Mouse (Mus musculus): ENCODE measurements around the gene Nxt1.

Gene Nxt1

DNA sequence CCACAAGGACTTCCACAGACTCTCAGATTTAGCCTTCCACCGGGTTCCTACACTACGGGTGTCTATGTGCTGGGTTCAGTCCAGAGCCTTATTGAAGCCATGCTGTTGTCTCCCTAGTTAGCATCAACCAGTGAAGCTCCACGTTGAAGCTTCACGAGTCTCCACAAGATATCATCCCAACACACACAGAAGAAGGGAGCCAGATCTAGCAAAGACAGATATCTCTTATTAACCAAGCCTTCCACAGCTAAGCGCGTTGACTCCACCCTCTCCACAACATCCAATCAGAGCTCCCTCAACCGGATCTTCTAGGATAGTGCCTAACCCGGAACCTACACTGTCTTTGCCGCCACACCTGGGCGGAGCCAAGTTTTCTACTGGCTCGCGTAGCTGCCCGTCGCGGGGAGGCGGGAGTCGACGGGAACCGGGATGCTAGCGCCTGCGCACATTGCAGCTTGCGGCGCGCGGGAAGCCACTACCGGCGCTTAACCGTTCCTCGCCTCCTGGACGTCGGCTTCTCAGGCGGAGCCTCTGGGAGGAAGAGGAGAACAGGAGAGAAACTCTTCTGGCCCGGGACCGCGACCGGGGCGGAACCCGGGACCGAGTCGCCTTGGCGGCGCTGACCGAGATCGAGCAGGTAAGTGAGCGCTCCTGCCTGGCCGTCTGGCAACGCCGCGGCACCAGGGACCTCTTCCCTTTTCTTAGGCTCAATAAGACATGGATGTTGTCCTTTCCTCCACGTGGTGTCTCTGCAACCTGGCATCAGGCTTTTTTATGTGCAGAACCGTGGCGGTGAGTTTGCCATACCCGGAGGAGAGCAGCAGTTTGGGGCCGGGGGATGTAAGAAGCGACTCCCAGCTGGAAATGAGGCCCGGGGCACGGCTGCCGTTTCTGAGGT, at the start of gene Nxt1:
Nxt1 (plus strand) TSS at position 403 of the 898 bp plus-strand sequence.
- DNase-seq (ENCODE audit: low read depth, low spot score), result peak; percentile 98

DNA sequence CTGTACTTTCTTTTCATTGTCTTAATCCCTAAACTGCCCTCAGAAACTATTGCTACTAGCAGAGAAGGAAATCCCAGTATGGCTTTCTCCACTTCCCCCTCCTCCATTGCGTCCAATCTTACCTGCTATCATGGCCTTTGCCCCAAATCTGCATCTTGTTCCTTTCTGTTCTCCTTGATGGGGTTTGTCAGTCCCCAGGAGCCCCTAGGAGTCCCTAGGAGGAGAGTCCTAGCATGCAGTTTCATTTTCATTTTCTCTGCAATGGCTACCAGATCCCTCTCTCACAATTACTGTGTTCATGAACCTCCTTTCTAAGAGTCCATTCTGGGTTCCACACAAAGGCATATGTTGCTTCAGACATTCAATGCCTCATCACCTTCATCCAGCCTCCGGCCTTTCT, 49.3 kb upstream of the Nxt1 start:
- no peak for DNase-seq (ENCODE audit: low read depth, low spot score)

DNA sequence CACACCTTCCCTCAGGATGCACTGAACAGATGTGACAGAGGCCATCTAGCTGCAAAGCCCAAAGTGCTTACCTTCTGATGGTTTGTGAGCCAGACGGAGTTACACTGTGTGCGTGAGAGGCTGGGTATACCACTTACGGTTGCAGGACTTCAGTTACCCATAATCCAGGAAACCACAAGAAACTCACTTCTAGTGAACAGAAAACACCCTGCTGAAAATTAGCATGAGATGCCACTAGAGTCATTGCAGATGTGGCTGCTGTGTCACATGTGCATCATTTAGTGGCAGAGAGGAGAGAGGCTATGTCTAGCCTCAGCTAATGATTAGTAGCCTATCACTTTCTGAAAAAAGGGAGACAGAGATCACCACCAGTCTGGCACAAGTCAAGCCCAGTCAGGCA, 47.9 kb upstream of the Nxt1 start:
- no peak for DNase-seq (ENCODE audit: low read depth, low spot score)

DNA sequence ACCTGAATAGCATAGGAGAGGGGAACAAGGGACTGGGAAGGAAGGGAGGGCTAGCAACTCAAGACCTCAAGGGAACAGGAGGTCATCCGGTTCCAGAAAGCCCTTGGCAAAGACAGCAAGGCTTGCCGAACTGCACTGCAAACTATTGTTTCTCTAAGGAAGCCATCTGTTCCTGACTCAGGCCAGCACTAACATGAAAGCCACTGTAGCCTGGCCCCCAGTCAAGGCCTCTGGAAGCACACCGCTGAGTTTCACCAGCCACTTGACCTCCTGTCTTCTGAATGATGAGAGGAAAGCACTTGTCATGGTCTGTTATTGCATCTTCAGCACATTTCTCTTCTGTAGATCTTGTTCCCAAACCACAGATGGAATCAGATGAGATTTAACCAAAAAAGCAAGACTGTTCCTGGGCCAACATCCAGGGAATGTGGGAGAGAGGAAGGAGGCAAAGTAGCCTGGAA, 45.4 kb upstream of the Nxt1 start:
- DNase-seq (ENCODE audit: low read depth, low spot score), result no peak

DNA sequence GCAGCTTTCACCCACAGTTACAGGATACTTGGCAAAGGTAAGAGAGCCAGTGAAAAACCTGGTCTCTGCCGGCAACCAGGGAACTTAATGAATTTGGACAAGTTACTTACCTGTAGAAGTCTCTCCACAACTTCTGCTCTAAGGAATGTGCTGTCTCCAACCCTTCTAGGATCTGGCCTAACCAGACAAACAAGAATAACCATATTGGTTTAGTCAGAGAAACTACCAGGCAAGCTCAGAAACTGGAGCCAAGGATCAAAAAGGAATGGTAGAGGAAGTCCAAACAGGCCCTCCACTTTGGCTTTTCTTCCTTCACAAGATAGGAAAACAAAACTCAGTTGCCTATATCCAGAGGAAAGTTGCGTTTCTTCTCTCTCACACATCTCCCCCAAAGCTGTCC, 41.4 kb upstream of the Nxt1 start:
- DNase-seq (ENCODE audit: low read depth, low spot score), result no peak

DNA sequence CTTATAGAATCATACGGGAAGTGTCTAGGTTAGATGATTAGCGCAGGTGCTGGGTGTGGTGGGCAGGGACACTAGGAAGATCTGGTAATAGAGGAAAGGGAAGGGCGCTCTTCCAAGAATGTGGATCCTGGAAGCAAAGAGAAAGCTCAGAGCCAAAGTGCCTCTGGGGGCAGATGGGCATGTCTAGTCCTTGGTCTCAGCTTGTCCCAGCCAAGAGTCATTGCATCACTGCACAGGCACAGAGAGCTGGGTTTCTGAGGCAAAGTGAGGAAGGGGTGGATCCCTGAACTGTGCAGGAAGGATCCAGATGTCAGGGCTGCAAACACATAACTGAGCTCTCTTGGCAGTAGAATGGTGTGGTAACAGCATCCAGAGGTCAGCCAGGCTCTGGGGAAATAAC, 40.8 kb upstream of the Nxt1 start:
- no peak for DNase-seq (ENCODE audit: low read depth, low spot score)

DNA sequence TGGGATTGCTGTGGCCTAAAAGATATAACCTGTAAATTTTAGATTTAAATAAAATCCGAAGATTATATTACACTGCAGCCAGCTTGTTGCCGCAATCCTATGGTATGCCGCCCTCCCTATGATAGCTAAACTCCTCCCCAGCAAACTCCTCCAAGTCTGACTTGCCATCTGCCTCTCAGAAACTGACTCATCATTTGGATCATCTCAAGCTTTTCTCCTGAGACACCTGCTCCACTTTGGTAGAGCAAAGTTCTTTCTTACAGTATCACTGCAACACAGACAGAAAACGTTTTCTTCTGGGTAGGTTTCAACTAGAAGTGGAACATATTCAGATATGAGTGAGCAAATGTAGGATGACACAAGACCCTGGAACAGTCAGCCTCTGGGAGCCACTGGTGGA, 37.9 kb upstream of the Nxt1 start:
- no peak for DNase-seq (ENCODE audit: low read depth, low spot score)

DNA sequence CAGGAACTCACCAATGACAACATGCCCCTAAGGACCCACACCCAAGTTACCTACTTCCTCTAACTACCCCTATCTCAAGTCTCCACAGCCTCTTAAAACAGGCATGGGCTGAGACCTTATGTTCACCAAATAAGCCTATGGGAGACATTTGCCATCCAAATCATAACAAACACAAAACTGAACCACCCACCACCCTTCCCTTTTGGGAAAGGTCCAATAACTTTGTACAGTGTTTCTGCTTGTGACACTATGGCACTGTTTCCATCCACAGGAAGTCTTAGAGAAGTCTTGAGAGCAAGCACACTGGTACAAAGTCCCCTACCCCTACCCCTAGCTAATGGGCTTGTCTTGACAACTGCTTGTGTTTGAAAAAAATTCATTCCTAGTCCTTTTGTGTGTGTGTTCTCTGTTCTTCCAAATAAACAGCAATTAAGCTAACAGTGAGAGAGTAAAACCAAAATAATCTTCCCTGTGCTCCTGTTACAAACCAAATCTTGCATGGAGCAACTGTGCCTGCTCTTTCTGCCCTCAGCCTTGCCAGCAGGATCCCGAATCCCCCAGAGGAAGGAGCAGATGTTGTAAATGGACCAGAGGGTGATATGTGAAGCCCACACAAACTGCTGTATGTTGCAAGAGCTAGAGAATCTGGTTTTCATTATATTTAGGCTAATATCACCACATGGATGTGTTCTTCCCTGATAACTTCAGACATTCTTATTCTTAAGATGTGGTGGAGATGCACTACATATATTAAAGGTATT, 29.6 kb upstream of the Nxt1 start:
- DNase-seq (ENCODE audit: low read depth, low spot score), result no peak

DNA sequence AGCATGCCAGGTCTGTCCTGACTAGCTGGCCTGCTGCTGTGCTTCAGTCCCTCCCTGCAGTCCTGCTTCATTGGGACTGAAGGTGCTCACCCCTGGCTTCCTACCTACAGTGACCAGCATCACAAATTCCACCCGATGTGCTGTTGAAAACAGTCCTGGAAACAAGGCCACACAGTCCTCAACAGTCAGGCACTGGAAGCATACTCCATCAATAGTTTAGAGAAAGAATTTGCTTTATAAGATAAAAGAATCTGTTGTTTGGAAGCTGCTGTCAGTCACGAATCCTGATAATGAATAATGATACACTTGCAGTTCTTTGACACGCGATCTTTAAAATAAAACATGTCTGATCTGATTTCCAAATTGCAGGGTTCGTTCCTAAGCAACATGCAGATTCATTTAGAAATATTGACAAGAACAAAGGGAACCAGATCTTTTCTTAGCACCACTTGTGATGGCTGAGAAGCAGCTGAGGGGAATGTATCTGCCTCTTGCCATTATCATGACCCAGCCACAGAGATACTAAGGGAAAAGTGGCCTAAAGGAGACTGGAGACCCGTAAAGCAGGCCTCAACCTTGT, 27.9 kb upstream of the Nxt1 start:
- DNase-seq (ENCODE audit: low read depth, low spot score), result no peak

DNA sequence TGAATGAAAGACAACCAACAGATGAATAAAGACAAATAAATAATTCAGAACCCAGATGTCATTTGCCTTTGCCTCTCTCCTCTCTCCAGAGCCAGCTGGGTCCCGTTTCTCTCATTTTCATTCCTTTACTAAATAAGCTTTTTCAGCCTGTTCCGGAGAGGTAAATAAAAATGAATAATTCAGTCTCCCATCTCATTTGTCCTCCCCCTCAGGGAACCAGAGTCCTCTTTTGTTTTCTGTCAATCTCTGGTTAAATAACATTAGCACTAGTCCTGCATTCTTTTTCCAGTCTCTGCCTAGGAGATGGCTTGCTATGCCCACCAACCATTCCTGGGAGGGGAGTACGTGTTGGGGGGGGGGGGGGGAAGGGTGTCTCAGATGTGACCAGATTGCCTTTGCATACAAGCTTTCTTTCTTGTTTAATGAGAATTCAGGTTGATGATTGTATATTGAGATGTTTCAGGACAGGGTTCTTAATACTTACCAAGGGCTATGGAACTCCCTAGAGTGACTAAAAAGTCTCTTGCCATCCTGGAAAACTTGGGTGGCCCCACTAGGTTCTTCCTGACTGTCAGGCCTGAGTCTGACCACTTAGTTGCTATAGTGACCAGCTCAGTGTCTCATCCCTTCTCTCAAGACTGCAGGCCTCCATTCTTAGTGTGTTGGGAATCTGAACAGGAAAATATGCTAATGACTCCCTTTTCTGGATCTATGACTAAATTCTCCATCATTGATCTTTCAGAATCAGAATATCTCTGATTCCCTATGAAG, 21.6 kb upstream of the Nxt1 start:
- no peak for DNase-seq (ENCODE audit: low read depth, low spot score)

DNA sequence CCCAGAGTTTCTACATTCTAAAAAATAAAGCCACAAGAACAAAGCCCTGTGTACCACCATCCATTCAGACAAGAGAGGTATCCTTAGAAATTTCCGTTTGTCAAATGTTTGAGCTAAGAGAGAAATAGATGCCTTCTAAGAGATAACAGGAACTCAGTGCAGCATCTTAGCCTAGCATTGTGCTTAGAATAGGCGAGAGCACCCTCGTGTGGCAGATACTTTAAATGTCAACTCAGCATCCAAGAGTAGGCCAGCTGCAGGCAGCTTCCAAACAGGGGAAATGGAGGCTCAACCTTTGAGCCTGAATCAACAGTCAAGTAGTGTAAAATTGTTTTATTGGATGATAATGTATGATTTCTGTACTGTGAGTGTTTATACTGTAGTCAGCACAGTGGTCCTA, 17.4 kb upstream of the Nxt1 start:
- no peak for DNase-seq (ENCODE audit: low read depth, low spot score)

DNA sequence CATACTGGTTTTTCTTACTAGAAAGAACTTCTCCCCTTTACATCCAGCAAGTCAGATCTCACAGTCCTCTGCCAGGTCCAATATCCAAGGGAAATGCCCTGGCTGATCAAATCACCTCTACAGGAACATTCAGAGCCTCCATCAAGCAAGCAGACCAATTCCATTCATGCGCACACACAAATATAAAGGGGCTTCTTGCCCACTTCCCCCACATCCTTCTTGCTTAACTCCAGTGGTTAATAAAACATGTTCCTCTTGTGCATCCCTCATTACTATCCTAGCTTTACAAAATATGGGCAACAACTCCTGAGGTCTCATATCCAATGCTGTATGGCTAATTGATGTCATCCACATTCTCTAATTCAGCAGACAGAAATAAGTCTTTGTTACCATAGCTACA, 8.9 kb upstream of the Nxt1 start:
- DNase-seq (ENCODE audit: low read depth, low spot score), result no peak

DNA sequence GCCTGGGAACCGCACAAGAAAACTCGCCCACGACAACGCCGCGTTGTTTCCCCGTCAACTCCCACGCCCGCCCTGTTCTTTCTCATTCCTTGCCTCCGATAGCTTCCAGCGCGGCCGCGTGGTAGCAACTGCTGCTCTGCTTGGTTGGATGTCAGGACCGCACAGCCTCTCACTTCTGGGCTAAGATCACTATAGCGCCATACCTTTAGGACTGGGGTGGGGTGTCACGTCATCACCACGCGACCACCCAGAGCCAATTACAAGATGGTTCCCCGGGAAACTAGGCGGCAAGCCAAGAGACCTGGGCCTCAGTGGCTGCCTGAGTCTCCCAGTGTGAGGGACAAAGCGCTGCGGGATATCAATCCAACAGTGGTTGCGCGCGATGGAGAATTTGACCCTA, 5.4 kb downstream of the Nxt1 start:
- DNase-seq (ENCODE audit: low read depth, low spot score), result no peak

DNA sequence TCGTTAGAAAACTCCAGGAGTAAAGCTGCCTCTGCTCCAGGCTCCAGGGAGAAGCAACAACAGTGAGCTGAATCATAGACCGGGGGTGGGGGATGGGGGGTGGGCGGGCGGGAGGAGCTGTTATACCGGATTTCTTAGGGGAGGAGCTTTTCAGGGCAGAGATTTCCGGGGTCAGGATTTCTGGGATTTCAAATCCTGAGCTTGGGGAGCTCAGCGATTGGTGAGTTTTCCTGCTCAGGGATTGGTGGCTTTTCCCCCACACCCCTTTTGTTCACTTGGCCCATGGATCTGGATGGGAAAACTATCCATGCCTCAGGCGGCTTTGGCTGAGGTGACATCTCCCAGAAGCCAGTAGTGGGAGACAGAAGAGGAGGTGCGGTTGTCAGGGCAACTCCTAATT, 6.9 kb downstream of the Nxt1 start:
- peak; percentile 49 for DNase-seq (ENCODE audit: low read depth, low spot score)

DNA sequence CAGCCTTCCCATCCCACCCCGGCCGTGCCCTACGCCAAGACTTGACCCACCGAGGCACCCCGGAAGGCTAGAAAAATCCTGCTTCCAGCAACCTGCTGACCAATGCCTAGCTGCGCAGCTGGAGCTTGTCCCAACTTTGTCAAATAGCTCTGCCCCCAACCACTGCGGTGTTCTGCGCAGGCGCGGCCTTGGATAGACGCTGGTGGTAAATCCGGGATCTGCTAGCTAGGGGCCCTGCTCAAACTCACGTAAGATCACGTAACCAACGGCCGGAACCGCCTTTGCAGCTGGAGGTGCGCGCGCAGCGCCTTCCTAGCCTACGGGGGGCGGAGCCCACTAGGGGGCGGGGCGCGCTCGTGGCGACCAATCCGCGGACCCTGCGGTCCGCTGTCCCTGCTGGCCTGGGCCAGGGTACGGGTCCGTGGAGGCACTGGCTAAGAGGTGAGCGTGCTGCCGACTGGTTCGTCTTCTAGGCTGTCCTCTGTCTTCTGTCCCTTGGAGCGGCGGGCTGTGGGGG, 8.4 kb downstream of the Nxt1 start, which contains the start of gene Gzf1:
Gzf1 (plus strand) TSS at position 249 of the 517 bp plus-strand sequence.
- DNase-seq (ENCODE audit: low read depth, low spot score), result peak; percentile 97

DNA sequence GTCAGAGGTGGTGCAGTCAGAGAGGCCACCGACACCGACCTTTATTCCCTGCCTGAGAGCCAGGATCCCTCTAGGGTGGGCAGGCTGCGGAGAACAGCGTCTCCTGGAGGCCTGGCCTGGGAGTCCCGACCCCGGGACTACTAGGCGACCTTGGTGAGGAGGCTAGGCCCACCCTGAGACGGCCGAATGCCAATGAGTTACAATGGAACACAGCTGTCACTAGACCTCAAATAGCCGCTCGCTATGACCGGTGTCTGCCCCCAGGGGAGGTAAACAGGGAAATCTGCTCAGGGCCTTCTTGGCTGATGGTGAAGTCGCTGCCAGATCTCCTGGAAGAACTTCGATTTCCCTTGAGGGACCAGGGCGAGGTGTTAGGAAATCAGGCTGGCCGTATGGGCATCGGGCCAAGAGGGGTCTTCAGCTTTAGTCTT, 9.1 kb downstream of the Nxt1 start:
- DNase-seq (ENCODE audit: low read depth, low spot score), result no peak

DNA sequence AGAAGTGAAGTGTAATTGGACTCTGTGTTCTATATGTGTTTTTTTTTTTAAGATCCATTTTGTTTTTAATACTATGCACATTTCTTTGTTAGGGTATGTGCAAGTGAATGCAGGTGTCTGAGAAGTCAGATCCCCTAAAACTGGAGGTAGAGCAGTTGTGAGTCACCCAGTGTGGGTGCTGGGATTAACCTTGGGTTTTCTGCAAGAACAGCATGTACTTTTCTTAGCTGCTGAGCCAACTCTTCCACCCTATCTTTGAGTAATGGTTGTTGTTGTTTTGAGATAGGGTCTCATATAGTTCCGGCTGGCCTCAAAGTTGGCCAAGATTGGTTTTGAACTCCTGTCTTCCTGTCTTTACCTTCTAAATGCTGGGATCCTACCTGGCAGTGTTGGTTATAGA, 10.6 kb downstream of the Nxt1 start:
- DNase-seq (ENCODE audit: low read depth, low spot score), result no peak

DNA sequence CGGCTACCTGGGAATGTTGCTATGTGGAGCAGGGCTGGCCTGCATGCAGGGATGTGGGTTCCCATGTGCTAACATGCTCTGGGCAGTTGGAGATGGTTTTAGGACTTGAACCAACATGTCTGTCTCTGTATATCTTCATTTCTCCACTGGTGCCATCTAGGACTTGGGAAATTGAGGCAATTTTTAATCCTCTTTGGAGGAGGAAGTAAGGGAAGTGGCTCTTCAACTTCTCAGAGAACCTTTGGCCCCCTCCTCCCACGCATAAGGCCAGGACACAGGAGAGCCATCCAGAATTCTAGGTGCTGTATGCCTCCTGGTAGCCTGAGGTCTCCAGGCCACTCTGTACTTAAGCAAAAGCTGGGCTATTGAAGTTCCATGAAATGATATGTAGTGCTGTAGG, 12.6 kb downstream of the Nxt1 start:
- no peak for DNase-seq (ENCODE audit: low read depth, low spot score)

DNA sequence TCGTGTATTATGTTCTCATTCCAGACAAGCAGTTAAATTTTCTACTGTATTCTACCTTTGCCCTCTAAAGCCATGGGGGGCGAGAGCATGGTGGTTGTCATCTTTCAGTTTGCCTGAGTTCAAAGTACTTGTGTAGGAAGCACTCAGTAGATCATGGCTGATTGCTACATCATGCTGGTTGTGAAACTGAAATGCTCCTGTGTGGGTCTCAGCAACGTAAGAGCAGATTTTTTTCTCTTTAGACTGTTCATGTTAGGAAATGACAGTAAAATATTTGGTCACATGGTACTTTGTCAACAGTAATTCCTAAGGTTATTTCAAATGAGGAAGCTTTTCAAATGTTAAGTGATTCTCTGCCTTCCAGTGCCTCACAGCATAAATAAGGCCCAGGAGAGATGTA, 13.3 kb downstream of the Nxt1 start:
- DNase-seq (ENCODE audit: low read depth, low spot score), result no peak

DNA sequence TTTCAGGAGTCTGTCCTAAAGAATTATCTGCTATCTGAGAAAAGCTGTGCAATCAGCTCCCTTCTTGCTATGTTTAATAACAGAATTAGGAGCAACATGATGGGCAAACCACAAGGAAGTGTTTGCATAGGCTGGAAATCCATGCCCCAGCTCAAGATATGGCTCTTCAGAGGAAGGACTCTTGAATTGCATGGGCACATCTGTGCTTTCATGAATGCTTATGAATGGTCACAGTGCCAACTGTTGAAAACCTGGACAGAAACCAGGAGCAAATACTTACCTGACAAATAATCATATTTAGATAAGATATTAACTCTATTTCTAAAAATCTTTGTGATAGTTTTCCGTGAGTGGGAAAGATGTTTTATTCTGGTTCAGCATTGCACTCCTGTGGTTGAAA, 14.5 kb downstream of the Nxt1 start:
- DNase-seq (ENCODE audit: low read depth, low spot score), result no peak

DNA sequence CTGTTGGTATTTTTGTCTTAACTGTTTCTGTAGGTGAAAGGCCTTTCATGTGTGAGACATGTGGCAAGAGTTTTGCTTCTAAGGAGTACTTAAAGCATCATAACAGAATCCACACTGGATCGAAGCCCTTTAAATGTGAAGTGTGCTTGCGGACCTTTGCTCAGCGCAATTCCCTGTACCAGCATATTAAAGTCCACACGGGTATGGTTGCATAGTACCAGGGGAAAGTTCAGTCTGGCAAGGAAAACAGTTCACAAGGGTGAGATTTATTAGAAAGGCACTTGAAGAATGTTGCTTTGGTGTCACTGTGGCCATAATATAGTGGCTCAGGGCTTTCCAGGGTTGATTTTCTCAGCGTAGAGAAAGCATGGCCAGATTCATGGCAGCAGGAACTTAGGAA, 15.6 kb downstream of the Nxt1 start:
- DNase-seq (ENCODE audit: low read depth, low spot score), result no peak
